23 mouse cellular contexts compared by ENCODE assay signal in genomic region chr5:120779922-120780321, GRCm38 (mm10). TPM values are rescaled to one million over a fixed set of nuclear protein-coding genes. Genes with fewer than 3 reads are reported as not detected.
DNase-seq lines count a peak whose midpoint lies in the region; ATAC-seq and TF ChIP-seq lines count a peak whose summit lies in the region.
"Had no signal": no experiment of that assay in that cellular context is flagged by ENCODE, and none has a peak within 500 bp of the region (broad histone marks: within the 10 kb centered on the region; RNA-seq: fewer than 3 reads in every experiment).

No protein-coding gene starts in this region.

- no peak overlapping the region for H3K4me2 ChIP-seq in embryonic facial prominence, embryonic 14.5 days (ENCODE audit: low read depth, low read length)
- H3K4me2 ChIP-seq: hindbrain, embryonic 14.5 days; intestine, embryonic 15.5 days; midbrain, embryonic 11.5 days; neural tube, embryonic 13.5 days had no signal

- peaks cover 2% of the 10 kb centered on the region; the same call in 1 of the 2 replicates for H3K4me1 ChIP-seq in embryonic facial prominence, embryonic 14.5 days (ENCODE audit: control insufficient read depth, insufficient read depth, low read length)
- peaks cover 6% of the 10 kb centered on the region for H3K4me1 ChIP-seq in embryonic facial prominence, embryonic 10.5 days
- no peaks in the 10 kb centered on the region for H3K4me1 ChIP-seq in kidney, adult 2 months (ENCODE audit: control insufficient read depth, insufficient read depth, low read length)
- H3K4me1 ChIP-seq: intestine, embryonic 15.5 days; neural tube, embryonic 13.5 days had no signal

- peak; percentile 61 for DNase-seq in embryonic facial prominence, embryonic 14.5 days (ENCODE audit: low spot score)
- DNase-seq in embryonic facial prominence, embryonic 10.5 days (ENCODE audit: low spot score), result no peak
- peak; percentile 3 for DNase-seq in kidney, adult 2 months
- no peak for DNase-seq in kidney, adult 11 months
- DNase-seq in 3T3-L1 (ENCODE audit: low read depth, low spot score), result peak; percentile 83
- peak; percentile 22 to 49 for DNase-seq in heart, postnatal 10 days
- no peak for DNase-seq in neural tube, embryonic 10.5 days (ENCODE audit: extremely low spot score, low spot score)
- DNase-seq: adrenal gland, postnatal 14 days; cerebellum, adult 2 months; gastrocnemius, adult 2 months; kidney, postnatal 10 days; liver; liver, postnatal 0 days had no signal

- no peak for ATAC-seq in embryonic facial prominence, embryonic 14.5 days (ENCODE audit: low read depth)
- ATAC-seq in erythroid progenitor cell, adult 5-6 weeks (replicated peaks; ENCODE audit: low FRiP score, poor library complexity, severe bottlenecking), result no peak
- ATAC-seq: intestine, embryonic 15.5 days; liver, postnatal 0 days had no signal

- no peaks in the 10 kb centered on the region for H3K9me3 ChIP-seq in embryonic facial prominence, embryonic 14.5 days (ENCODE audit: control insufficient read depth, low read length)
- H3K9me3 ChIP-seq in embryonic facial prominence, embryonic 10.5 days, result no peaks in the 10 kb centered on the region
- H3K9me3 ChIP-seq: intestine, embryonic 15.5 days; neural tube, embryonic 13.5 days had no signal

- no peak overlapping the region for H3K9ac ChIP-seq in embryonic facial prominence, embryonic 14.5 days (ENCODE audit: low read depth, low read length)
- H3K9ac ChIP-seq: hindbrain, embryonic 14.5 days; intestine, embryonic 15.5 days; liver, postnatal 0 days; neural tube, embryonic 13.5 days had no signal

- no peaks in the 10 kb centered on the region for H3K27me3 ChIP-seq in embryonic facial prominence, embryonic 14.5 days (replicated peaks; ENCODE audit: control insufficient read depth, insufficient read depth, low read length)
- H3K27me3 ChIP-seq in embryonic facial prominence, embryonic 10.5 days (replicated peaks; ENCODE audit: low read depth, poor library complexity, severe bottlenecking), result no peaks in the 10 kb centered on the region
- no peaks in the 10 kb centered on the region for H3K27me3 ChIP-seq in kidney, adult 2 months (replicated peaks; ENCODE audit: control insufficient read depth, insufficient read depth, low read length)
- H3K27me3 ChIP-seq: intestine, embryonic 15.5 days; neural tube, embryonic 13.5 days had no signal

- TF ChIP-seq POLR2A in kidney, adult 2 months (IDR thresholded peaks at IDR 0.05; ENCODE audit: low read depth, low read length), result no peak

- 34% methylated on average over 3 of the region's 3 CpGs for WGBS in embryonic facial prominence, embryonic 14.5 days
- WGBS in embryonic facial prominence, embryonic 10.5 days, result 68% methylated on average over 3 of the region's 3 CpGs
- WGBS in kidney, adult 2 months, result 46% methylated on average over 3 of the region's 3 CpGs

- H3K27ac ChIP-seq in embryonic facial prominence, embryonic 14.5 days (replicated peaks; ENCODE audit: low read depth, low read length), result no peak overlapping the region
- H3K27ac ChIP-seq in embryonic facial prominence, embryonic 10.5 days (replicated peaks), result no peak overlapping the region
- H3K27ac ChIP-seq in kidney, adult 2 months (ENCODE audit: insufficient read depth, low read depth, low read length), result no peak overlapping the region
- H3K27ac ChIP-seq: gastrocnemius, adult 2 months; hindbrain, embryonic 14.5 days; intestine, embryonic 15.5 days; layer of hippocampus, adult 2 months; neural tube, embryonic 13.5 days had no signal

- H3K36me3 ChIP-seq in embryonic facial prominence, embryonic 14.5 days (ENCODE audit: control insufficient read depth, insufficient read depth, low read length), result no peaks in the 10 kb centered on the region
- no peaks in the 10 kb centered on the region for H3K36me3 ChIP-seq in embryonic facial prominence, embryonic 10.5 days (replicated peaks)
- H3K36me3 ChIP-seq in kidney, adult 2 months (ENCODE audit: control insufficient read depth, insufficient read depth, low read length), result no peaks in the 10 kb centered on the region
- H3K36me3 ChIP-seq: intestine, embryonic 15.5 days; neural tube, embryonic 13.5 days had no signal

- TF ChIP-seq CTCF in kidney, adult 2 months (conservative IDR thresholded peaks at IDR 0.05; ENCODE audit: insufficient read depth, insufficient read length, low read depth, low read length), result no peak

- intact Hi-C loops in heart, postnatal 10 days (cut with DNase I), result no loop called here

- H3K4me3 ChIP-seq in embryonic facial prominence, embryonic 14.5 days (ENCODE audit: low read depth, low read length), result no peak overlapping the region
- no peak overlapping the region for H3K4me3 ChIP-seq in embryonic facial prominence, embryonic 10.5 days
- no peak overlapping the region for H3K4me3 ChIP-seq in kidney, adult 2 months (ENCODE audit: insufficient read depth, low read depth, low read length)
- H3K4me3 ChIP-seq: gastrocnemius, adult 2 months; intestine, embryonic 15.5 days; layer of hippocampus, adult 2 months; neural tube, embryonic 13.5 days had no signal

RNA-seq across cellular contexts. Expression of gene Oas3, which starts 2.5 kb away (rescaled TPM):
- polyA plus RNA-seq in embryonic facial prominence, embryonic 14.5 days (2014; fragmentation: Nextera tagmentation; extraction: Ambion mirVana), result 0.35 and 0.45 TPM in 2 replicates
- polyA plus RNA-seq in embryonic facial prominence, embryonic 10.5 days (2016; fragmentation: Nextera tagmentation; extraction: Ambion mirVana), result 0.06 TPM in 1 of 2 replicates, not detected in the other
- 0.38 and 2.3 TPM in 2 replicates for polyA plus RNA-seq in kidney, adult 2 months (2012; rRNA removed)
- under 1 TPM in 1 of 2 experiments, not detected in 1; 0.12 TPM for total RNA-seq in heart, postnatal 10 days (2021)
- 62.9 and 68.5 TPM in 2 replicates for total RNA-seq in erythroid progenitor cell, adult 5-6 weeks (2015; ENCODE audit: low replicate concordance)
- 45.4 and 47.3 TPM in 2 replicates for total RNA-seq in erythroid progenitor cell, adult 5-6 weeks (2017; ENCODE audit: low replicate concordance)
- total RNA-seq: layer of hippocampus, adult 2 months had no signal
- polyA plus RNA-seq: embryonic facial prominence, embryonic 11.5 days had no signal

RNA-seq across cellular contexts. Expression of gene Oas1e, which starts 15.4 kb away (rescaled TPM):
- 0.10 TPM in 1 of 2 replicates, not detected in the other for polyA plus RNA-seq in embryonic facial prominence, embryonic 14.5 days (2014; fragmentation: Nextera tagmentation; extraction: Ambion mirVana)
- not detected in 2 replicates for polyA plus RNA-seq in embryonic facial prominence, embryonic 10.5 days (2016; fragmentation: Nextera tagmentation; extraction: Ambion mirVana)
- not detected in 2 replicates for polyA plus RNA-seq in kidney, adult 2 months (2012; rRNA removed)
- not detected for total RNA-seq in heart, postnatal 10 days (2021)
- not detected in 2 replicates for total RNA-seq in erythroid progenitor cell, adult 5-6 weeks (2015; ENCODE audit: low replicate concordance)
- 3.0 TPM in 1 of 2 replicates, not detected in the other for total RNA-seq in erythroid progenitor cell, adult 5-6 weeks (2017; ENCODE audit: low replicate concordance)
- total RNA-seq: adrenal gland, postnatal 14 days; CH12.LX; gastrocnemius, adult 2 months; granulocyte monocyte progenitor cell, adult 5-6 weeks; layer of hippocampus, adult 2 months; monocyte, adult 5-6 weeks had no signal
- polyA plus RNA-seq: cerebellum, adult 2 months; embryonic facial prominence, embryonic 11.5 days; intestine, embryonic 15.5 days had no signal

RNA-seq across cellular contexts. Expression of gene Oas2, which starts 30.3 kb away (rescaled TPM):
- 0.38 and 0.42 TPM in 2 replicates for polyA plus RNA-seq in embryonic facial prominence, embryonic 14.5 days (2014; fragmentation: Nextera tagmentation; extraction: Ambion mirVana)
- polyA plus RNA-seq in embryonic facial prominence, embryonic 10.5 days (2016; fragmentation: Nextera tagmentation; extraction: Ambion mirVana), result 0.06 and 0.10 TPM in 2 replicates
- polyA plus RNA-seq in kidney, adult 2 months (2012; rRNA removed), result 3.5 and 5.5 TPM in 2 replicates
- total RNA-seq in heart, postnatal 10 days (2021), result under 1 TPM; 0.07 to 0.10 TPM
- 5.0 and 12.3 TPM in 2 replicates for total RNA-seq in erythroid progenitor cell, adult 5-6 weeks (2015; ENCODE audit: low replicate concordance)
- 3.5 TPM in 2 replicates for total RNA-seq in erythroid progenitor cell, adult 5-6 weeks (2017; ENCODE audit: low replicate concordance)
- total RNA-seq: CH12.LX; layer of hippocampus, adult 2 months had no signal

RNA-seq across cellular contexts. Expression of gene Oas1c, which starts 32.4 kb away (rescaled TPM):
- polyA plus RNA-seq in embryonic facial prominence, embryonic 14.5 days (2014; fragmentation: Nextera tagmentation; extraction: Ambion mirVana), result 0.24 and 0.39 TPM in 2 replicates
- 0.14 and 0.49 TPM in 2 replicates for polyA plus RNA-seq in embryonic facial prominence, embryonic 10.5 days (2016; fragmentation: Nextera tagmentation; extraction: Ambion mirVana)
- polyA plus RNA-seq in kidney, adult 2 months (2012; rRNA removed), result 2.6 TPM in 2 replicates
- under 1 TPM; 0.69 TPM for total RNA-seq in heart, postnatal 10 days (2021)
- total RNA-seq in erythroid progenitor cell, adult 5-6 weeks (2015; ENCODE audit: low replicate concordance), result 2.2 and 9.6 TPM in 2 replicates
- total RNA-seq in erythroid progenitor cell, adult 5-6 weeks (2017; ENCODE audit: low replicate concordance), result 6.7 and 11.6 TPM in 2 replicates

Comparison
In these comparisons a context has a peak if more than half of its experiments do, and no peak if none do; other contexts are left out.
1. DNase-seq: peak in embryonic facial prominence, embryonic 14.5 days (single experiment), kidney, adult 2 months (single experiment), 3T3-L1 (single experiment) and heart, postnatal 10 days (2 of 2); none in embryonic facial prominence, embryonic 10.5 days (single experiment), kidney, adult 11 months (single experiment) and neural tube, embryonic 10.5 days (single experiment).